Mouse (Mus musculus) small intestine, adult 2 months (tissue): ENCODE results near the gene Tmem243. TPM values are rescaled to one million over a fixed set of nuclear protein-coding genes. Genes with fewer than 3 reads are reported as not detected.

Experiments
- H3K27ac ChIP-seq: fragments of 200-500 bp; 2 replicates; pipeline ENCODE4 v1.5.1; 2012; ENCODE audit warnings: low read depth, low read length, control low read depth, inconsistent platforms; ENCODE audit not compliant: insufficient read depth
- H3K27me3 ChIP-seq: fragments of 200-500 bp; 2 replicates; pipeline ENCODE4 v1.6.1; 2012; ENCODE audit warnings: mild to moderate bottlenecking, moderate library complexity, low read length, inconsistent platforms; ENCODE audit not compliant: control insufficient read depth, insufficient read depth
- H3K36me3 ChIP-seq: fragments of 200-500 bp; 2 replicates; pipeline ENCODE4 v1.6.1; 2012; ENCODE audit warnings: mild to moderate bottlenecking, low read length, control low read depth, inconsistent platforms; ENCODE audit not compliant: control insufficient read depth, insufficient read depth
- H3K4me1 ChIP-seq: fragments of 200-500 bp; 2 replicates; pipeline ENCODE4 v1.6.1; 2012; ENCODE audit warnings: low read length, inconsistent platforms, mixed read lengths; ENCODE audit not compliant: control insufficient read depth, insufficient read depth, insufficient read length
- H3K4me3 ChIP-seq: fragments of 200-500 bp; 2 replicates; pipeline ENCODE4 v1.5.1; 2012; ENCODE audit warnings: low read depth, mild to moderate bottlenecking, control low read depth, inconsistent platforms, low read length, moderate library complexity
- CTCF ChIP-seq: fragments of 200-500 bp; IDR thresholded peaks from 2 replicates; pipeline ENCODE4 v1.5.1; 2012; ENCODE audit warnings: low read depth, mild to moderate bottlenecking, control low read depth, inconsistent platforms, low read length, moderate library complexity, mixed read lengths; ENCODE audit not compliant: insufficient replicate concordance, insufficient read length; ENCODE audit errors: extremely low read depth
- POLR2A ChIP-seq: fragments of 200-500 bp; IDR thresholded peaks from 2 replicates; pipeline ENCODE4 v1.6.1; 2012; ENCODE audit warnings: low read depth, mild to moderate bottlenecking, control low read depth, inconsistent platforms, low read length, moderate library complexity
- WGBS: fragments of 180-500 bp; shearing (Covaris S2); methylation state at CpG from one replicate; pipeline ENCODE4 v1.1.7; 2018; 5-methylcytosine and 5-hydroxymethylcytosine counted together
- polyA plus RNA-seq: library from polyadenylated mRNA; depleted of rRNA; stranded (reverse); fragments of >200 nt; gene quantifications from 2 replicates; pipeline ENCODE4 v1.2.3, GENCODE M21; 2012

The Tmem243 gene
- polyA plus RNA-seq, 1 experiment = 80.0 TPM

DNA sequence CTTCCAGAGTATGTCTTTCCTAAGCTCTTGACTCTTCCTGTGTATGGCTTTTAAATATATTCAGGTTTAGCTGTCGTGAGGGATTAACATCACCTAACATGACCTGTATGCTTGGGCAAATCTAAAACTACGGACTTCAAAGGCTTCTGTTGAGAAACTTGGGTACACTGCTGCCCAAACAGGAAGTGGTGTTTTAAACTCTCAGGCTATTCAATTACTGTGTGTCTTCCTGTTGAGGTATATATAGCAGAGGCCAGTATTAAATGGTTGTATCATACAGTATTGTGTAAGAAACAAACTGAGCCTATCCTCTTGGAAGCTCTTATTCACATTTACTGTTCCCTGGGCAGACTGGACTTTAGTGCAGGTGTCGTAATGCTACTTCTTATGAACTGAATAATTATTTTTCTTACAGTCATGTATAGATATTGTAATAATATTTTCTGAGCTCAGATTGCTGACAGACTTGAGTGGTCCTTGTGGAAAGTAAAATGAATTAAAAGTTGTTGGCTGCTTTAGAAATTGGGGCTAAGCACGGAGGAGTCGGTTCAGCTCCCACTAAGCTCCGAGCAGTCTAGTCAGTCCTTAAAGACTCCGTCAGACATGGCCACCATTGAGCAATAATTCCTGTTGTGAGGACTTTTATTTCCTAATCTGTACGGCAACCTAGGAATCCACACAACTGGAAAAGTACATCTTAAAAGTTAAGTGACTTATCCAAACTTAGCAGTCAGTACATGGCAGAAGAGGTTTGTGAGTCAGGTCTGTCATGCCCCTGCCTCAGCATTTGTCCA is 7.0 kb downstream of the Tmem243 start:
- Histone ChIP-seq H3K4me3 (no peak overlapping the region), H3K36me3 (peaks cover 3% of the 10 kb centered on the region), H3K27ac (peak overlapping the region; percentile 78), H3K27me3 (no peaks in the 10 kb centered on the region), H3K4me1 (peaks cover 25% of the 10 kb centered on the region)
- WGBS = 60% methylated on average over 8 of the region's 8 CpGs
- no peak for TF ChIP-seq CTCF
- no peak for TF ChIP-seq POLR2A

DNA sequence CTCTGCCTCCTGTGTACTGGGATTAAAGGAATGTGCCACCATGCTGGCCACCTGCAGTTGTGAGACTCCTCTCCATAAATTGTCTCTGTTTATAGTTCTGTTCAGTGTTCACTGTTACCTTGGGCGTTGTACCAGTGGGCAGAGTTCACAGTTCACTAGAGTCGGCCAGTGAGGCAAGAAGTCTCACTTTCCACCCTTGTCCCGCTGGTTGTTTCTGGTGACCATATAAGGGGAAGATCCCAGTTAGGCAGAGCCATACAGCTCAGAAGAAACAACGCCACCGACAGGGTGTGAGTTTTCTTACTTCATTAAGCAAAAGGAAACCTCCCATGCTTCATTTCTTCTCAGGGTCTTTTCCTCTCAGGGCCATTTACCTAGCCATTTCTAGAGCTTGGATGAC is 8.0 kb downstream of the Tmem243 start:
- TF ChIP-seq CTCF = no peak
- no peak for TF ChIP-seq POLR2A
- H3K4me1 ChIP-seq = peaks cover 22% of the 10 kb centered on the region
- peak overlapping the region; percentile 81 for H3K27ac ChIP-seq
- no peak overlapping the region for H3K4me3 ChIP-seq
- H3K36me3 ChIP-seq = peaks cover 5% of the 10 kb centered on the region
- no peaks in the 10 kb centered on the region for H3K27me3 ChIP-seq
- 27% methylated on average over 5 of the region's 5 CpGs for WGBS

DNA sequence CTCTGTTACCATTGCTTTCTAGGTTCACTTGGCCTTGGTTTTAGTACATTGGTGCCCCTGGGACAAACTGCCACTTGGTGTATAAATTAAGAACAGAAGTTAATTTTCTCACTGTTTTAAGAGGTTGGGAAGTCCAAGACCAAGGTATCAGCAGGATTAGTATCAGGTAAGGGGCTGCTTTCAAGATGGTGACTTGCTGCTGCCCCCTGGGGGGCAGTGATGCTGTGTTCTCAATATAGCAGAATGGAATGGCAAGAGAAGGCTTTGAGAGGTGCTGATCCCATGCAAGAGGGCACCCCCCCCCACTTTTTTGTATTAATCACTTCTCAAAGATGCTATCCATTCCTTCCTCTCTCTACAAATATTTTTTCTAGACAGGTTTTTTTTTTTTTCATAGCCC is 9.1 kb downstream of the Tmem243 start:
- Histone ChIP-seq H3K4me1 (peaks cover 22% of the 10 kb centered on the region), H3K27me3 (no peaks in the 10 kb centered on the region), H3K27ac (no peak overlapping the region), H3K4me3 (no peak overlapping the region), H3K36me3 (peaks cover 5% of the 10 kb centered on the region)
- TF ChIP-seq CTCF = peak; percentile 34; the same call in 1 of the 2 replicates
- TF ChIP-seq POLR2A = no peak

DNA sequence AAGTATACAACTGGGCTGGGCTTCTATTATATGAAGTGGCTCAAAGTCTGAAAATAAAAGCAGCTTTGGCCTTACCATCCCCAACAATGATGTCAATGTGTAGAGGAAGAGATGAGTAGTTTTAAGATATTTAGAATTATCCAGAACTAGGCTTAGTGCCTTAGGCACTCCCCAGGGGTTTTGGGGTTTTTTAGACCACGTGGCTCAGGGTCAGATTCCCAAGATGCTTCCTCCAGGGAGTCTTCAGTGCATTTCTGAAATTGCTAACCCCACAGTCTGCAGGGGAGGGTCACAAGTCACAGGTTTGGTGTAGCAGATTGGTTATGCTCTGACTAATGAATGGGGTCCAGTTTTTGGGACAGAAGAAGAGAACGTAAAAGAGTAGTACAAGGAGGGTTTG is 10.8 kb downstream of the Tmem243 start:
- Histone ChIP-seq H3K4me1 (peaks cover 22% of the 10 kb centered on the region), H3K27me3 (no peaks in the 10 kb centered on the region), H3K4me3 (no peak overlapping the region), H3K27ac (no peak overlapping the region), H3K36me3 (peaks cover 4% of the 10 kb centered on the region)
- WGBS = 64% methylated on average over 2 of the region's 2 CpGs
- no peak for TF ChIP-seq POLR2A
- no peak for TF ChIP-seq CTCF

DNA sequence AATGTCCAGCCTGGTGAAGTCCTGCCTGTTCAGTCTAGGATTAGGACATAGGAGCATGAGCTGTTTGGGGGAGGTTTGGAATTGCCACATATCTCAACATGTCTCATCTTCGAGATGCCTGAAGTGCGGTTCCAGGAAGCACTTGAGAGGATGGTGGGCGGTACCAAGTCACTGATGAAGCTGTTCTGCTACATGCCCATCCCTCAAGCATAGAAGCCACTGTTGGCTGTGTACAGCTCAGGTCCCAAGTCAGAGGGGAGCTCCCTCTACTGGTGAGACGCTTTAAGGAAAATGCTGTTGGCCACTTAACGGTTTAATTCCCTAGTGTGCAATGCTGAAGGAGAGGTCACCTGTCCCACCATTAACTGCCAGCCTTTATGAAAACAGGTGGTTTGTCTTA is 11.3 kb downstream of the Tmem243 start:
- Histone ChIP-seq H3K27ac (no peak overlapping the region), H3K4me3 (no peak overlapping the region), H3K27me3 (no peaks in the 10 kb centered on the region), H3K4me1 (peaks cover 19% of the 10 kb centered on the region), H3K36me3 (peaks cover 8% of the 10 kb centered on the region)
- TF ChIP-seq CTCF = peak; percentile 79; the same call in 1 of the 2 replicates
- no peak for TF ChIP-seq POLR2A
- WGBS = 5% methylated on average over 5 of the region's 5 CpGs

DNA sequence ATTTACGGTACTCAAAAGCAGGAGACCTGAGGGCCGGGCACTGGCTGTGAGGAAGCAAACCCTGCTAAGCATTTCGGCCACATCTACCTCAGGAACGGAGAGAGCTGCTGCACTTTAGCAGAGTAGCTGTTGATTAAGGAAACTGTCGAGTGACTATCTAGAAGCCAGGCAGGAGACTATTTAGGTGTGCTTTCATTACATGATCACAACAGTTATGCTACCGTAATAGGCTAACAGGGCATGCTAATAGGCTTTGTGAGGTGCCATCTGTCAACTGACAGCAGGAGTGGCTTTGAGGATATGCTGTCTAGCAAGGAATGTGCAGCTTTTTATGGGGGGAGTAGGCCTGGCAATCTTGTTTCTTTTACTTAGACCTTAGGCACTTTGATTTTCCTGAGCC is 13.7 kb downstream of the Tmem243 start:
- 70% methylated on average over 6 of the region's 6 CpGs for WGBS
- Histone ChIP-seq H3K4me3 (no peak overlapping the region), H3K4me1 (peaks cover 6% of the 10 kb centered on the region; the same call in 1 of the 2 replicates), H3K36me3 (peaks cover 15% of the 10 kb centered on the region), H3K27me3 (no peaks in the 10 kb centered on the region), H3K27ac (0 out of 2 replicates have a peak overlapping the region, but pooled peaks have one; percentile 12)
- TF ChIP-seq CTCF (no peak), POLR2A (no peak)

DNA sequence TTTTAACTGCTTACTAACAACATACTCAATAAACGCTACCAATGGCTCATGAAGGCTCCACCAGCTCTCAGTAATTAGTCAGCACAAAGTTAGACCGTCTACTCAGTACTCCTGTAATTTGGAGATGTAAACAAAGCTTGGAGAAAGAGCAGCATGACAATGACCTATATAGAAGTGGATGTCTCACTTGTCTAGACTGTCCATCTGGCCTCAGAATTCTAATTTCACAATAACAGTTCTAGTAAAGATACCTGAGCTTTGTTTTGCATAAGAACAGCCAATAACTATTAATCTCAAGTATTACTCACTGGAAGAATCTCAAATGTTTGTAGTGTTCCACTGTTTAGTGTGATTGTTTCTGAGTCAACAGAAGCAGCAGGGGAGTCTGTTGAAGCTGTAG is 23.7 kb downstream of the Tmem243 start:
- Histone ChIP-seq H3K4me1 (no peaks in the 10 kb centered on the region), H3K4me3 (no peak overlapping the region), H3K27me3 (no peaks in the 10 kb centered on the region), H3K36me3 (peaks cover 54% of the 10 kb centered on the region), H3K27ac (no peak overlapping the region)
- WGBS = 78% methylated on average over 2 of the region's 2 CpGs
- no peak for TF ChIP-seq CTCF
- no peak for TF ChIP-seq POLR2A

DNA sequence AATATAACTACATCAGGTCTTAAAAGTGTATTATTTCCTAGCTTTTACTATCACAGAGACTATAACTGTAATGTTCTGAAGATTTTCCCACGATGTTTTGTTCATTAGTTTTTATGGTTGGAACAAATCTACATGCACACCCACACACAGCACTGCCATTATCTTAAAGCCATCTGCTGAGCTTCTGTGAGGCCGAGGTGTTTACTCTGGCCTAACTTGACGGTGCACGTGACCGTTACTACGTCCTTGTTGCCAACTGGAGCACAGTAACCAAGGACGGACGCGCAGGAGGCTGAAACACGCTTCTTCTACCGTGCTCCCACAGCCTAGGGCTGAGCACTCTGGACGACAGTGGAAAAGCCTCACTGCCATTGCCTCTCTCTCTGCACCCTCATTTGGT is 28.1 kb downstream of the Tmem243 start:
- Histone ChIP-seq H3K27ac (no peak overlapping the region), H3K4me3 (no peak overlapping the region), H3K36me3 (peaks cover 46% of the 10 kb centered on the region), H3K27me3 (no peaks in the 10 kb centered on the region), H3K4me1 (no peaks in the 10 kb centered on the region)
- TF ChIP-seq CTCF = no peak
- no peak for TF ChIP-seq POLR2A
- 84% methylated on average over 12 of the region's 12 CpGs for WGBS
